Mouse (Mus musculus): ENCODE results near the gene Foxp1. TPM values are rescaled to one million over a fixed set of nuclear protein-coding genes. Genes with fewer than 3 reads are reported as not detected.
A peak's percentile ranks its signal among the peaks of the same experiment; 100 is the strongest.

The Foxp1 gene
- polyA plus RNA-seq, 1 experiment from 2014 or later: 99.3 TPM

- H3K4me3 ChIP-seq: no peak overlapping the region
Observed at GRCm38 (mm10) chr6:99078089-99078488, 444.4 kb downstream of the Foxp1 start.

GRCm38 (mm10) chr6:99073303-99074271 lies 448.9 kb downstream of the Foxp1 start:
- Histone ChIP-seq H3K9me3 (no peaks in the 10 kb centered on the region), H3K4me1 (no peaks in the 10 kb centered on the region), H3K36me3 (peaks cover 47% of the 10 kb centered on the region), H3K4me3 (no peak overlapping the region), H3K27me3 (ENCODE audit: insufficient read depth, poor library complexity, severe bottlenecking) (no peaks in the 10 kb centered on the region), H3K27ac (no peak overlapping the region)
- WGBS: 90% methylated on average over 9 of the region's 9 CpGs
- DNase-seq (ENCODE audit: low spot score): no peak

More at GRCm38 (mm10) chr6:99078089-99078488, 444.4 kb downstream of the Foxp1 start:
- no peak for DNase-seq (ENCODE audit: low spot score)
- Histone ChIP-seq H3K9me3 (no peaks in the 10 kb centered on the region), H3K27ac (no peak overlapping the region), H3K27me3 (ENCODE audit: insufficient read depth, poor library complexity, severe bottlenecking) (no peaks in the 10 kb centered on the region), H3K4me1 (peaks cover 25% of the 10 kb centered on the region), H3K36me3 (peaks cover 24% of the 10 kb centered on the region)
- WGBS: 89% methylated on average over 4 of the region's 4 CpGs

- Histone ChIP-seq H3K4me1 (peaks cover 11% of the 10 kb centered on the region), H3K4me3 (no peak overlapping the region), H3K27me3 (ENCODE audit: insufficient read depth, poor library complexity, severe bottlenecking) (no peaks in the 10 kb centered on the region), H3K36me3 (peaks cover 46% of the 10 kb centered on the region), H3K9me3 (no peaks in the 10 kb centered on the region), H3K27ac (no peak overlapping the region)
- WGBS: 77% methylated on average over 5 of the region's 5 CpGs
- no peak for DNase-seq (ENCODE audit: low spot score)
Observed at GRCm38 (mm10) chr6:99070710-99071109, 451.8 kb downstream of the Foxp1 start.

GRCm38 (mm10) chr6:99069726-99070125 lies 452.8 kb downstream of the Foxp1 start:
- WGBS: 96% methylated on average over 1 of the region's 1 CpGs
- Histone ChIP-seq H3K4me1 (peaks cover 19% of the 10 kb centered on the region), H3K27me3 (ENCODE audit: insufficient read depth, poor library complexity, severe bottlenecking) (no peaks in the 10 kb centered on the region), H3K36me3 (peaks cover 36% of the 10 kb centered on the region), H3K9me3 (no peaks in the 10 kb centered on the region), H3K27ac (no peak overlapping the region), H3K4me3 (no peak overlapping the region)
- no peak for DNase-seq (ENCODE audit: low spot score)

- Histone ChIP-seq H3K27ac (peak overlapping the region; percentile 44; the same call in 1 of the 2 replicates), H3K9me3 (no peaks in the 10 kb centered on the region), H3K4me3 (no peak overlapping the region), H3K27me3 (ENCODE audit: insufficient read depth, poor library complexity, severe bottlenecking) (no peaks in the 10 kb centered on the region), H3K36me3 (peaks cover 16% of the 10 kb centered on the region), H3K4me1 (peaks cover 39% of the 10 kb centered on the region)
- no peak for DNase-seq (ENCODE audit: low spot score)
- WGBS: 58% methylated on average over 9 of the region's 9 CpGs
Observed at GRCm38 (mm10) chr6:99065569-99066353, 456.8 kb downstream of the Foxp1 start.

GRCm38 (mm10) chr6:99063982-99064484 lies 458.5 kb downstream of the Foxp1 start:
- Histone ChIP-seq H3K9me3 (no peaks in the 10 kb centered on the region), H3K27me3 (ENCODE audit: insufficient read depth, poor library complexity, severe bottlenecking) (no peaks in the 10 kb centered on the region), H3K27ac (no peak overlapping the region), H3K36me3 (peaks cover 8% of the 10 kb centered on the region), H3K4me3 (no peak overlapping the region), H3K4me1 (peaks cover 42% of the 10 kb centered on the region)
- WGBS: 88% methylated on average over 10 of the region's 10 CpGs
- no peak for DNase-seq (ENCODE audit: low spot score)

GRCm38 (mm10) chr6:99062931-99063330 lies 459.6 kb downstream of the Foxp1 start:
- H3K9me3 ChIP-seq: no peaks in the 10 kb centered on the region
- 70% methylated on average over 8 of the region's 8 CpGs for WGBS
- H3K4me3 ChIP-seq: no peak overlapping the region
- H3K36me3 ChIP-seq: peaks cover 7% of the 10 kb centered on the region; the same call in 1 of the 2 replicates
- no peaks in the 10 kb centered on the region for H3K27me3 ChIP-seq (ENCODE audit: insufficient read depth, poor library complexity, severe bottlenecking)
- DNase-seq (ENCODE audit: low spot score): no peak
- H3K27ac ChIP-seq: peak overlapping the region; percentile 56; the same call in 1 of the 2 replicates
- H3K4me1 ChIP-seq: peaks cover 52% of the 10 kb centered on the region

- no peak overlapping the region for H3K27ac ChIP-seq
- WGBS: 46% methylated on average over 3 of the region's 3 CpGs
- no peak for DNase-seq (ENCODE audit: low spot score)
- no peak overlapping the region for H3K4me3 ChIP-seq
- H3K9me3 ChIP-seq: no peaks in the 10 kb centered on the region
- peaks cover 44% of the 10 kb centered on the region for H3K4me1 ChIP-seq
- H3K36me3 ChIP-seq: 0 out of 2 replicates have a peak, but pooled peaks cover 4% of the 10 kb centered on the region
- no peaks in the 10 kb centered on the region for H3K27me3 ChIP-seq (ENCODE audit: insufficient read depth, poor library complexity, severe bottlenecking)
Observed at GRCm38 (mm10) chr6:99058688-99059087, 463.8 kb downstream of the Foxp1 start.

- Histone ChIP-seq H3K27me3 (ENCODE audit: insufficient read depth, poor library complexity, severe bottlenecking) (no peaks in the 10 kb centered on the region), H3K4me1 (peaks cover 37% of the 10 kb centered on the region), H3K4me3 (no peak overlapping the region), H3K9me3 (no peaks in the 10 kb centered on the region), H3K27ac (0 out of 2 replicates have a peak overlapping the region, but pooled peaks have one; percentile 23), H3K36me3 (no peaks in the 10 kb centered on the region)
- WGBS: 88% methylated on average over 4 of the region's 4 CpGs
- DNase-seq (ENCODE audit: low spot score): no peak
Observed at GRCm38 (mm10) chr6:99057113-99057553, 465.4 kb downstream of the Foxp1 start.

GRCm38 (mm10) chr6:99056379-99056778 lies 466.1 kb downstream of the Foxp1 start:
- no peaks in the 10 kb centered on the region for H3K27me3 ChIP-seq (ENCODE audit: insufficient read depth, poor library complexity, severe bottlenecking)
- H3K36me3 ChIP-seq: no peaks in the 10 kb centered on the region
- no peaks in the 10 kb centered on the region for H3K9me3 ChIP-seq
- WGBS: 63% methylated on average over 2 of the region's 2 CpGs
- no peak overlapping the region for H3K27ac ChIP-seq
- no peak overlapping the region for H3K4me3 ChIP-seq
- DNase-seq (ENCODE audit: low spot score): no peak
- peaks cover 37% of the 10 kb centered on the region for H3K4me1 ChIP-seq

GRCm38 (mm10) chr6:99053998-99054397 lies 468.5 kb downstream of the Foxp1 start:
- H3K4me1 ChIP-seq: peaks cover 33% of the 10 kb centered on the region
- no peaks in the 10 kb centered on the region for H3K27me3 ChIP-seq (ENCODE audit: insufficient read depth, poor library complexity, severe bottlenecking)
- DNase-seq (ENCODE audit: low spot score): no peak
- WGBS: 88% methylated on average over 2 of the region's 2 CpGs
- H3K27ac ChIP-seq: no peak overlapping the region
- no peaks in the 10 kb centered on the region for H3K9me3 ChIP-seq
- H3K36me3 ChIP-seq: no peaks in the 10 kb centered on the region
- H3K4me3 ChIP-seq: no peak overlapping the region

GRCm38 (mm10) chr6:99053111-99053510 lies 469.4 kb downstream of the Foxp1 start:
- no peaks in the 10 kb centered on the region for H3K36me3 ChIP-seq
- H3K27me3 ChIP-seq (ENCODE audit: insufficient read depth, poor library complexity, severe bottlenecking): no peaks in the 10 kb centered on the region
- H3K4me1 ChIP-seq: peaks cover 25% of the 10 kb centered on the region
- no peak for DNase-seq (ENCODE audit: low spot score)
- no peak overlapping the region for H3K27ac ChIP-seq
- no peaks in the 10 kb centered on the region for H3K9me3 ChIP-seq
- H3K4me3 ChIP-seq: no peak overlapping the region
- 65% methylated on average over 7 of the region's 7 CpGs for WGBS
